Mouse (Mus musculus) MEL (cell line): Measurements from ENCODE around the gene Gatad2b. TPM values are rescaled to one million over a fixed set of nuclear protein-coding genes. Genes with fewer than 3 reads are reported as not detected.
A peak's percentile ranks its signal among the peaks of the same experiment; 100 is the strongest.

Source experiments
- DNase-seq: peaks from one replicate; pipeline ENCODE4 v3.0.0; 2011; ENCODE audit warnings: low read depth, low spot score
- H3K27ac ChIP-seq: 2 replicates; pipeline ENCODE4 v1.5.1; 2012; ENCODE audit warnings: low read depth, mild to moderate bottlenecking, control low read depth, low read length, moderate library complexity; ENCODE audit not compliant: control insufficient read depth
- H3K27me3 ChIP-seq, 2 experiments: fragments of 150-350 bp in 1 of 2; sonication (generic) in 1 of 2; 2 replicates each; pipeline ENCODE4 v1.6.1; 2012; ENCODE audit warnings: low read length in 2 of 2, mild to moderate bottlenecking in 2 of 2, improper control_type of control experiment in 1 of 2, moderate library complexity in 1 of 2; ENCODE audit not compliant: insufficient read depth in 2 of 2, control insufficient read depth in 1 of 2
- H3K36me3 ChIP-seq, 2 experiments: 2 replicates each; pipeline ENCODE4 v1.6.1; 2012 to 2014; ENCODE audit warnings: low read length in 2 of 2, improper control_type of control experiment in 1 of 2, inconsistent platforms in 1 of 2, mild to moderate bottlenecking in 1 of 2; ENCODE audit not compliant: insufficient read depth in 2 of 2, control insufficient read depth in 1 of 2
- H3K4me1 ChIP-seq, 2 experiments: fragments of 150-350 bp in 1 of 2; sonication (generic) in 1 of 2; 2 replicates each; pipeline ENCODE4 v1.6.1; 2012; ENCODE audit warnings: low read length in 2 of 2, improper control_type of control experiment in 1 of 2, mild to moderate bottlenecking in 1 of 2; ENCODE audit not compliant: insufficient read depth in 2 of 2, control insufficient read depth in 1 of 2
- H3K4me3 ChIP-seq, 2 experiments: fragments of 150-350 bp in 1 of 2; sonication (generic) in 1 of 2; 2 replicates each; pipeline ENCODE4 v1.5.1; 2012; ENCODE audit warnings: low read depth in 2 of 2, low read length in 2 of 2, mild to moderate bottlenecking in 2 of 2, moderate library complexity in 2 of 2, control low read depth in 1 of 2, improper control_type of control experiment in 1 of 2; ENCODE audit not compliant: control insufficient read depth in 1 of 2, insufficient read depth in 1 of 2
- H3K79me2 ChIP-seq: 2 replicates; pipeline ENCODE4 v1.6.1; 2012; ENCODE audit warnings: mild to moderate bottlenecking, low read length, moderate library complexity; ENCODE audit not compliant: control insufficient read depth, poor library complexity, insufficient read depth
- H3K9ac ChIP-seq: 2 replicates; pipeline ENCODE4 v1.6.1; 2012; ENCODE audit warnings: low read depth, mild to moderate bottlenecking, control low read depth, low read length, moderate library complexity; ENCODE audit not compliant: control insufficient read depth, poor library complexity, severe bottlenecking
- H3K9me3 ChIP-seq: fragments of 150-350 bp; sonication (generic); replicated peaks from 2 replicates; pipeline ENCODE4 v1.6.1; 2012; ENCODE audit warnings: mild to moderate bottlenecking, low read length, improper control_type of control experiment, moderate library complexity; ENCODE audit not compliant: insufficient read depth
- BHLHE40 ChIP-seq: IDR thresholded peaks from 2 replicates; pipeline ENCODE4 v1.6.1; 2012; ENCODE audit warnings: low read depth, mild to moderate bottlenecking, inconsistent platforms, low read length, improper control_type of control experiment, borderline replicate concordance
- CHD2 ChIP-seq: IDR thresholded peaks from 2 replicates; pipeline ENCODE4 v1.6.1; 2011; ENCODE audit warnings: low read length, improper control_type of control experiment
- CTCF ChIP-seq, 3 experiments: IDR thresholded peaks in 2 of 3; conservative IDR thresholded peaks in 1 of 3; 2 replicates each; pipeline ENCODE4 v1.5.1; 2011 to 2012; ENCODE audit warnings: low read length in 3 of 3, low read depth in 2 of 3, mild to moderate bottlenecking in 2 of 3, improper control_type of control experiment in 1 of 3, inconsistent platforms in 1 of 3, mixed read lengths in 1 of 3, moderate library complexity in 1 of 3; ENCODE audit not compliant: control insufficient read depth in 1 of 3, insufficient read depth in 1 of 3, poor library complexity in 1 of 3, severe bottlenecking in 1 of 3
- ELF1 ChIP-seq: IDR thresholded peaks from 2 replicates; pipeline ENCODE4 v1.6.1; 2014; ENCODE audit warnings: low read depth, mild to moderate bottlenecking, inconsistent platforms, low read length, improper control_type of control experiment, moderate library complexity
- EP300 ChIP-seq, 2 experiments: IDR thresholded peaks; 2 replicates each; pipeline ENCODE4 v1.6.1; 2011; ENCODE audit warnings: improper control_type of control experiment in 2 of 2, low read length in 2 of 2, low read depth in 1 of 2, mild to moderate bottlenecking in 1 of 2
- ETS1 ChIP-seq: IDR thresholded peaks from 2 replicates; pipeline ENCODE4 v1.6.1; 2012; ENCODE audit warnings: low read depth, mild to moderate bottlenecking, inconsistent platforms, low read length, improper control_type of control experiment, moderate library complexity
- HCFC1 ChIP-seq: IDR thresholded peaks from 2 replicates; pipeline ENCODE4 v1.6.1; 2012; ENCODE audit warnings: low read depth, mild to moderate bottlenecking, inconsistent platforms, low read length, improper control_type of control experiment, moderate library complexity
- JUND ChIP-seq: IDR thresholded peaks from 2 replicates; pipeline ENCODE4 v1.6.1; 2011; ENCODE audit warnings: low read depth, mild to moderate bottlenecking, improper control_type of control experiment, low read length
- KAT2A ChIP-seq: conservative IDR thresholded peaks from 2 replicates; pipeline ENCODE4 v1.6.1; 2012; ENCODE audit warnings: low read depth, low read length, improper control_type of control experiment, inconsistent platforms
- MAX ChIP-seq: IDR thresholded peaks from 2 replicates; pipeline ENCODE4 v1.6.1; 2011; ENCODE audit warnings: low read length, improper control_type of control experiment
- MEF2A ChIP-seq: IDR thresholded peaks from 2 replicates; pipeline ENCODE4 v1.6.1; 2014; ENCODE audit warnings: low read depth, mild to moderate bottlenecking, inconsistent platforms, low read length, improper control_type of control experiment; ENCODE audit not compliant: poor library complexity, insufficient replicate concordance, severe bottlenecking; ENCODE audit errors: extremely low read depth
- MXI1 ChIP-seq: IDR thresholded peaks from 2 replicates; pipeline ENCODE4 v1.6.1; 2011; ENCODE audit warnings: mild to moderate bottlenecking, low read depth, low read length, improper control_type of control experiment
- MYB ChIP-seq: IDR thresholded peaks from 2 replicates; pipeline ENCODE4 v1.6.1; 2011; ENCODE audit warnings: mild to moderate bottlenecking, low read depth, low read length, improper control_type of control experiment
- MYC ChIP-seq: IDR thresholded peaks from 2 replicates; pipeline ENCODE4 v1.6.1; 2011; ENCODE audit warnings: low read depth, mild to moderate bottlenecking, low read length, improper control_type of control experiment, moderate library complexity
- NELFE ChIP-seq: IDR thresholded peaks from 2 replicates; pipeline ENCODE4 v1.6.1; 2011; ENCODE audit warnings: low read depth, low read length, improper control_type of control experiment
- NRF1 ChIP-seq: IDR thresholded peaks from 2 replicates; pipeline ENCODE4 v1.6.1; 2014; ENCODE audit warnings: low read depth, mild to moderate bottlenecking, inconsistent platforms, low read length, improper control_type of control experiment, moderate library complexity; ENCODE audit not compliant: poor library complexity, insufficient read depth, severe bottlenecking
- POLR2AphosphoS2 ChIP-seq: IDR thresholded peaks from 2 replicates; pipeline ENCODE4 v1.6.1; 2011; ENCODE audit warnings: low read length, improper control_type of control experiment
- POLR2AphosphoS5 ChIP-seq: IDR thresholded peaks from 2 replicates; pipeline ENCODE4 v1.6.1; 2012; ENCODE audit warnings: low read depth, borderline replicate concordance, mild to moderate bottlenecking, inconsistent platforms, low read length, moderate library complexity, mixed read lengths
- RCOR1 ChIP-seq: IDR thresholded peaks from 2 replicates; pipeline ENCODE4 v1.6.1; 2012; ENCODE audit warnings: low read depth, mild to moderate bottlenecking, inconsistent platforms, low read length, improper control_type of control experiment
- SIN3A ChIP-seq: IDR thresholded peaks from 2 replicates; pipeline ENCODE4 v1.6.1; 2012; ENCODE audit warnings: low read length, improper control_type of control experiment, inconsistent platforms
- TBP ChIP-seq: IDR thresholded peaks from 2 replicates; pipeline ENCODE4 v1.8.0; 2011; ENCODE audit warnings: low read depth, low read length, improper control_type of control experiment
- UBTF ChIP-seq: IDR thresholded peaks from 2 replicates; pipeline ENCODE4 v1.6.1; 2012; ENCODE audit warnings: low read depth, mild to moderate bottlenecking, inconsistent platforms, low read length, improper control_type of control experiment, moderate library complexity, borderline replicate concordance; ENCODE audit not compliant: insufficient read depth
- USF1 ChIP-seq: IDR thresholded peaks from 2 replicates; pipeline ENCODE4 v1.6.1; 2014; ENCODE audit warnings: low read depth, mild to moderate bottlenecking, inconsistent platforms, low read length, improper control_type of control experiment, moderate library complexity
- USF2 ChIP-seq, 2 experiments: IDR thresholded peaks; 2 replicates each; pipeline ENCODE4 v1.6.1; 2011 to 2012; ENCODE audit warnings: improper control_type of control experiment in 2 of 2, low read length in 2 of 2, borderline replicate concordance in 1 of 2, inconsistent platforms in 1 of 2, low read depth in 1 of 2, mild to moderate bottlenecking in 1 of 2; ENCODE audit not compliant: insufficient read depth in 1 of 2
- polyA plus RNA-seq, 2 experiments: library from polyadenylated mRNA; stranded (reverse) in 1 of 2; unstranded in 1 of 2; fragments of >175 nt in 1 of 2; fragments of >200 nt in 1 of 2; gene quantifications; 2 replicates each; pipeline versions ENCODE4 v1.2.1 to v1.2.4; 2012; ENCODE audit warnings: low replicate concordance in 2 of 2, low read depth in 1 of 2; ENCODE audit not compliant: insufficient read length in 2 of 2, insufficient read depth in 1 of 2, missing spikeins in 1 of 2
- total RNA-seq: library from RNA; depleted of rRNA; stranded (reverse); fragments of 300-350 nt; gene quantifications from 2 replicates; pipeline ENCODE4 v1.2.3, GENCODE M21; 2012

Gatad2b gene
- total and polyA plus RNA-seq, 3 experiments: 9.1 to 37.6 TPM; not detected in 1

GRCm38 (mm10) chr3:90387483-90387882, 94.5 kb downstream of the Gatad2b start:
- Histone ChIP-seq H3K79me2 (no peaks in the 10 kb centered on the region), H3K27me3 (no peaks in the 10 kb centered on the region), H3K36me3 (peaks cover 0 to 4% of the 10 kb centered on the region in 2 experiments), H3K9ac (no peak overlapping the region), H3K4me3 (no peak overlapping the region), H3K27ac (no peak overlapping the region), H3K9me3 (no peaks in the 10 kb centered on the region), H3K4me1 (peaks cover 4 to 6% of the 10 kb centered on the region in 2 experiments; a peak in 3 of 4 replicates)
- DNase-seq: no peak
- TF ChIP-seq POLR2AphosphoS2 (0 out of 2 replicates have a peak, but pooled peaks have one; percentile 4), BHLHE40 (no peak)

DNA sequence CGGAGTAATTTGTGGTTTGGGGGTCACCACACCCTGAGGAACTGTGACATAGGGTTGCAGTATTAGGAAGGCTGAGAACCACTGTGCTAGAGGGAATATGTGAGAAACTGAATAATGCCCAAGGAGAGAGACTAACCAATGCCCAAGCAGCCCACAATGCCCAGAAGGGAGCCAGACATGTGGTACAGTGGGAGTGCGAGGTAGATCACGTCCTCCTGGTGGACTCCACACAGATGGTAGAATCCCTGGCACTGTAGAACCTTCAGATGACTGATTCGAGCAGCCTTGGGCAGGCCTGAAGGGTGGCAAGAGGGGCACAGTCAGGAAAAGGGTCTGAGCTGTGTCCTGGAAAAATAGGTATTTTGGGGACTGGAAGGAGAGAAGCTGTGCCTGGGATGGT, 95.2 kb downstream of the Gatad2b start:
- Histone ChIP-seq H3K27ac (no peak overlapping the region), H3K79me2 (no peaks in the 10 kb centered on the region), H3K27me3 (no peaks in the 10 kb centered on the region), H3K9ac (no peak overlapping the region), H3K36me3 (peaks cover 0 to 4% of the 10 kb centered on the region in 2 experiments), H3K4me1 (peaks cover 4 to 6% of the 10 kb centered on the region in 2 experiments; a peak in 3 of 4 replicates), H3K4me3 (no peak overlapping the region), H3K9me3 (no peaks in the 10 kb centered on the region)
- no peak for DNase-seq
- TF ChIP-seq MYB: no peak
- no peak for TF ChIP-seq EP300 (IDR thresholded peaks at IDR 0.05; ENCODE audit: low read depth in 1 of 2, low read length in 2 of 2)
- no peak for TF ChIP-seq NELFE
- TF ChIP-seq USF1: no peak
- no peak for TF ChIP-seq USF2 (IDR thresholded peaks at IDR 0.05; ENCODE audit: borderline replicate concordance in 1 of 2, insufficient read depth in 1 of 2, low read depth in 1 of 2, low read length in 2 of 2)
- TF ChIP-seq POLR2AphosphoS2: no peak
- no peak for TF ChIP-seq CHD2
- TF ChIP-seq MEF2A: no peak

DNA sequence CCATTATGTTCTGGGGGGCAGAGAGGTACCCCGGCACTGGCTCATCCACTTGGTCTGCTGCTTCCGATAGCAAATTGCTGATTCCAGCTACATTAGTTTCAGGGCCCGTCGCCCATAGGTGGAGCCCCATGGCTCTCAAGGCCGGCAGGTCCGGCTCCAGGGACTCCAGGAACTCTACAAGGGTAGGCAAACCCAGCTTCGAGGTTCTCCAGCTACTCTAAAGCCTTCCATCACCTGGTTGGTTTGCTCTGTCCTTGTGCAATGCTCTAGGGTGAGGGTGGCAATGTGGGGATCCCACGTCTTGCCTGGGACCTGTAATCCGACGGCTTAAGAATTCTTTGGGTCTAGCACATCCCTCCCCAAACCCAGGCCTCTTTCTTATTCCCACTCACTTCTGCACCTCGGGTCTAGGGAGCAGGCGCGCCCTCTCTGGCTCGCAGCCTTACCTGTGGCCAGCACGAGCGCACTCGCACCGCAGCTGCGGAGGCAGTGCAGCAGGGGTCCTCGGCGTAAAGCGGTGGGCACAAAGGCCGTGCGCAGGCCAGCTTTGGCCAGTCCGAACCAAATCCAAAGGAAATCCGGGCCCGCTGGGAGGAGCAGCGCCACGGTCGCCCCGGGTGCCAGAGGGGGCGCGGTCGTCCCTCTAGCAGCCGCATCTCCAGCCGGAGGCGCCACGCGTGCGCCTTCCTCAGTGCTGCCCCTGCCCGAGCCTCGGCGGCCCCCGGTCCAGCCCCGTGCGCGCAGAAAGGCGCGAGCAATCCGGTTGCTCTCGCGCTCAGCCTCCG, 95.9 kb downstream of the Gatad2b start:
- Histone ChIP-seq H3K27ac (no peak overlapping the region), H3K79me2 (no peaks in the 10 kb centered on the region), H3K4me1 (peaks cover 3 to 4% of the 10 kb centered on the region in 2 experiments; a peak in 3 of 4 replicates), H3K4me3 (no peak overlapping the region), H3K27me3 (no peaks in the 10 kb centered on the region), H3K9me3 (no peaks in the 10 kb centered on the region), H3K36me3 (peaks cover 0 to 2% of the 10 kb centered on the region in 2 experiments), H3K9ac (no peak overlapping the region)
- DNase-seq: no peak
- TF ChIP-seq ELF1: no peak
- no peak for TF ChIP-seq NRF1
- TF ChIP-seq USF1: no peak
- TF ChIP-seq SIN3A: no peak
- TF ChIP-seq TBP: no peak
- no peak for TF ChIP-seq UBTF
- no peak for TF ChIP-seq RCOR1
- no peak for TF ChIP-seq MXI1
- no peak for TF ChIP-seq NELFE
- no peak for TF ChIP-seq CTCF (IDR thresholded peaks at IDR 0.05 in 2 of 3, conservative IDR thresholded peaks at IDR 0.05 in 1 of 3; ENCODE audit: control insufficient read depth in 1 of 3, insufficient read depth in 1 of 3, low read depth in 2 of 3, low read length in 3 of 3, poor library complexity in 1 of 3, severe bottlenecking in 1 of 3)
- no peak for TF ChIP-seq HCFC1
- no peak for TF ChIP-seq USF2 (IDR thresholded peaks at IDR 0.05; ENCODE audit: borderline replicate concordance in 1 of 2, insufficient read depth in 1 of 2, low read depth in 1 of 2, low read length in 2 of 2)
- no peak for TF ChIP-seq KAT2A
- TF ChIP-seq ETS1: no peak
- TF ChIP-seq MAX: no peak
- TF ChIP-seq JUND: no peak
- TF ChIP-seq POLR2AphosphoS5: no peak
- no peak for TF ChIP-seq MYB
- TF ChIP-seq MYC: no peak
